In genomic region chr2:167386998-167387397, GRCm38 (mm10) we compare ENCODE assay signal across 21 mouse cellular contexts. TPM values are rescaled to one million over a fixed set of nuclear protein-coding genes. Genes with fewer than 3 reads are reported as not detected.
A peak's percentile ranks its signal among the peaks of the same experiment; 100 is the strongest.
DNase-seq lines count a peak whose midpoint lies in the region; ATAC-seq and TF ChIP-seq lines count a peak whose summit lies in the region.
"Had no signal": no experiment of that assay in that cellular context is flagged by ENCODE, and none has a peak within 500 bp of the region (broad histone marks: within the 10 kb centered on the region; RNA-seq: fewer than 3 reads in every experiment).

No protein-coding gene starts in this region.

- CTCF ChIA-PET in Patski (lab: Charles Lee) = no interaction called here

- no peak for TF ChIP-seq POLR2A in lung, adult 2 months (IDR thresholded peaks at IDR 0.05; ENCODE audit: borderline replicate concordance, extremely low read depth, low read depth, low read length)

- no peak for ATAC-seq in Patski
- ATAC-seq: forebrain, embryonic 15.5 days; intestine, embryonic 15.5 days had no signal

- POLR2A ChIA-PET in Patski (lab: Charles Lee) = no interaction called here

- in situ Hi-C loops in Patski (cut with MboI; ENCODE audit: low pct_unique_long_range_greater_than_20kb) = no loop called here

- peak; percentile 93 for DNase-seq in heart, adult 11 months
- no peak for DNase-seq in heart, adult 8-10 months (ENCODE audit: low spot score)
- DNase-seq in kidney, adult 11 months = peak; percentile 44
- no peak for DNase-seq in kidney, adult 8-10 months
- peak; percentile 70 for DNase-seq in Patski (ENCODE audit: low read depth, low spot score)
- no peak for DNase-seq in cerebellum, postnatal 4 days (ENCODE audit: low spot score in 2 of 2)
- no peak for DNase-seq in urinary bladder, postnatal 25 days (ENCODE audit: low spot score)
- no peak for DNase-seq in lung, adult 2 months
- DNase-seq: adrenal gland, postnatal 10 days; cerebellum, adult 11-12 months; cerebellum, adult 9-11 months; cerebellum, postnatal 36 days; gastrocnemius, postnatal 10 days; kidney, adult 2 months had no signal

- TF ChIP-seq CTCF in Patski (IDR thresholded peaks at IDR 0.05) = no peak
- no peak for TF ChIP-seq CTCF in lung, adult 2 months (IDR thresholded peaks at IDR 0.05; ENCODE audit: insufficient read depth, low read length)

- H3K27me3 ChIP-seq in Patski = no peaks in the 10 kb centered on the region
- H3K27me3 ChIP-seq: forebrain, embryonic 15.5 days; intestine, embryonic 15.5 days had no signal

- 78% methylated on average over 6 of the region's 6 CpGs for WGBS in lung, adult 2 months

- no peak overlapping the region for H3K4me3 ChIP-seq in lung, adult 2 months (replicated peaks; ENCODE audit: extremely low read depth, low read depth, low read length)
- H3K4me3 ChIP-seq: embryonic facial prominence, embryonic 10.5 days; erythroblast, embryonic 14.5 days; forebrain, embryonic 10.5 days; forebrain, embryonic 15.5 days; heart, embryonic 10.5 days; hindbrain, embryonic 10.5 days; intestine, embryonic 15.5 days had no signal

- no peaks in the 10 kb centered on the region for H3K4me1 ChIP-seq in lung, adult 2 months (ENCODE audit: control insufficient read depth, insufficient read depth, low read length)
- H3K4me1 ChIP-seq: embryonic facial prominence, embryonic 10.5 days; forebrain, embryonic 10.5 days; forebrain, embryonic 15.5 days; hindbrain, embryonic 10.5 days had no signal

RNA-seq across cellular contexts. Expression of gene Slc9a8, which starts 34.5 kb away (rescaled TPM):
- total RNA-seq in heart, adult 8-10 months (2022) = 10 to 100 TPM; 24.6 to 30.5 (median 25.6) TPM
- 23.6 TPM for polyA plus RNA-seq in Patski (2021)
- 32.0 and 41.7 TPM in 2 replicates for polyA plus RNA-seq in lung, adult 2 months (2012; rRNA removed)

RNA-seq across cellular contexts. Expression of gene B4galt5, which starts 38.0 kb away (rescaled TPM):
- total RNA-seq in heart, adult 8-10 months (2022) = 10 to 100 TPM in 3 of 4 experiments, 1 to 10 TPM in 1; 8.9 to 12.8 (median 11.6) TPM
- polyA plus RNA-seq in Patski (2021) = 58.7 TPM
- polyA plus RNA-seq in lung, adult 2 months (2012; rRNA removed) = 17.7 and 20.5 TPM in 2 replicates

Comparison
In these comparisons a context has a peak if more than half of its experiments do, and no peak if none do; other contexts are left out.
1. DNase-seq: peak in heart, adult 11 months (single experiment), kidney, adult 11 months (single experiment) and Patski (single experiment); none in heart, adult 8-10 months (single experiment), kidney, adult 8-10 months (0 of 2), cerebellum, postnatal 4 days (0 of 2), urinary bladder, postnatal 25 days (single experiment) and lung, adult 2 months (single experiment).